Mouse (Mus musculus): ENCODE data around the gene Rbbp8nl.

- TF ChIP-seq CTCF (IDR thresholded peaks at IDR 0.05) (no peak; the same call in 1 of the 2 replicates), POLR2A (IDR thresholded peaks at IDR 0.05; ENCODE audit: insufficient read depth, low read depth, low read length) (peak; percentile 35; the same call in 1 of the 2 replicates)
Observed at GRCm38 (mm10) chr2:180275836-180276235, 13.8 kb downstream of the Rbbp8nl start.
